Mouse (Mus musculus): Measurements from ENCODE around the gene Usp17ld.
"Not testable (repeated sequence)": the region's sequence is repeated elsewhere in the genome, so short reads cannot be mapped to it uniquely, and the experiment has no call there.

Usp17ld gene

GRCm38 (mm10) chr7:103252405-103252804, at the start of gene Usp17ld:
TSS of gene Usp17ld (minus strand) at chr7:103252505.
- not testable (repeated sequence) for DNase-seq (ENCODE audit: low spot score in 2 of 2)

- no peak for DNase-seq (ENCODE audit: low spot score in 2 of 2)
These were observed 35.6 kb downstream of the Usp17ld start, which contains the start of gene Olfr594 for GRCm38 (mm10) chr7:103216696-103217095. TSS of gene Olfr594 (plus strand) at chr7:103216996.

GRCm38 (mm10) chr7:103212050-103212449, 40.3 kb downstream of the Usp17ld start:
- not testable (repeated sequence) for DNase-seq (ENCODE audit: low spot score in 2 of 2)

GRCm38 (mm10) chr7:103211562-103211961, 40.7 kb downstream of the Usp17ld start, which contains the start of gene Olfr593:
TSS of gene Olfr593 (plus strand) at chr7:103211862.
- DNase-seq (ENCODE audit: low spot score in 2 of 2) = no peak
